Mouse (Mus musculus) ovary, postnatal 14 days (tissue): ENCODE data around the gene Slc41a1.

ENCODE experiments used
- DNase-seq: peaks from one replicate; pipeline ENCODE4 v3.0.0; 2022; ENCODE audit warnings: low spot score

Slc41a1 gene

DNA sequence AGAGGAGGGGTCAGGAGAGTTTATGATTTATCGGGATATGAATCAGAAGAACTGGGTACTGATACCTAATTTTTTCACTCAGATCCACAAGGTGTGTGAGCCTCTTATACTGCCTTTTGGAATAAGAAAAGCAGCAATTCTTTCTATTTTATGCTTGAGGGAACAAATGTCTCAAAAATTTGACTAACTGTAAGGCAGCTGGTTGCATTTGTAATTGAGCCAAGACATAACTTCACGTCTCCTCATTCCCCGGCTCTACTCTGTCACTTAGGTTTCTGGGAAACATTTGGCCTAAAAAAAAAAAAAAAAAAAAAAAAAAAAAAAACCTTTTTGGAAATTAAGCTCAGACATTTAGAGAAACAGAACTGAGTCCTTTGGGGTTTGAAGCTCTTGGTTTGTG lies 59.3 kb downstream of the Slc41a1 start:
- DNase-seq = no peak

DNA sequence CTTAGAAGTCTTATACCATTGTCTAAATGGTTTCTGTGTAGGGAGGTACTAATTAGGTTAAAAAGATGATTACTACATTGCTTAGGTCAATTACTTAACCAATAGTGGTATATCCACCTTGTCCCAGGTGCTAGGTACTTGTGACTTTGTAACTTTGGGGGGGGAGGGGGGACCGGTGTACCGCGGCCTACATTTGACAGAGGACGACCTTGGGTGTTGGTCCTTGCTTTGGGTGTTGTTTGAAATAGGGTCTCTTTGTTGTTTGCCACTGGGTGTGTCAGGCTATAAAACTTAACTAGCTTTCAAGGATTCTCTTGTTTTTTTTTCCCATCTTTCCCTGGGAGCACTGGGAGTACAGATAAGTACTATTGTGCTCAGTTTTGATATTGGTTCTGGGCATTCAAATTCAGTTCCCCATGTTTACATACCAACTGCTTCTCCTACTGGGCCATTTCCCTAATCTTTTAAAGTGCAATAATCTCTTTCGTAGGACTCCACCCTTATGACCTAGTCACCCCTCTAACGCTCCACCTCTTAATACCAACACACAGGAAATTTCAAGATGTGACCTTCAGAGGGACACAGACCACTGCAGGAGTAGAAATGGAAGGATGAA lies 62.9 kb downstream of the Slc41a1 start:
- no peak for DNase-seq

DNA sequence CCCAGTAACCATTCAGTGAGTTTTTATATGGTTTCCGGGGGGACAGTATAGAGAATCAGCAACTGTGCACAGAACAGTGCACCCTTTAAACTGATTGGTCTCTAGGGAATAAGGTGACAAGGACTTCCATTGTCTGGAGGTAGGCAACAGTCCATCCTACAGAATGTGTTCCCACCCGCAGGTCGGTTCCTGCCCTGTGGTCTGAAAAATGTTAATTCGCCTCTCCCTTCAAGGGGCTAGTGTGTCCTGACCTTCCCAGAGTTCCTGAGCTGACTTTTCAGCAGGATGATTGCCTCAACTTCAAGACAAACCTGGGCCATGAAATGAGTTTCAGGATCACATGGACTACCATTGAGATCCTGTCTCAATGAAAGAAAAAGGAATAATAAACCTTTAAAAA lies 64.1 kb downstream of the Slc41a1 start:
- no peak for DNase-seq
